Mouse (Mus musculus) limb, embryonic 13.5 days (tissue): ENCODE measurements around the gene Bcl2l1. TPM values are rescaled to one million over a fixed set of nuclear protein-coding genes. Genes with fewer than 3 reads are reported as not detected.
A peak's percentile ranks its signal among the peaks of the same experiment; 100 is the strongest.

Experiments used
- ATAC-seq: fragments of 200-750 bp; cut with Nextera tagmentation; 2 replicates; pipeline ENCODE4 v1.8.0; 2017; ENCODE audit warnings: low read depth, moderate number of reproducible peaks, moderate TSS enrichment; ENCODE audit not compliant: low FRiP score
- H3K27ac ChIP-seq: fragments of 300-500 bp; sonication (generic); 2 replicates; pipeline ENCODE4 v1.5.1; 2015; ENCODE audit warnings: inconsistent platforms, mild to moderate bottlenecking, moderate library complexity
- H3K27me3 ChIP-seq: fragments of 300-500 bp; sonication (generic); 2 replicates; pipeline ENCODE4 v1.6.1; 2015; ENCODE audit warnings: mild to moderate bottlenecking, inconsistent platforms
- H3K36me3 ChIP-seq: fragments of 300-500 bp; sonication (generic); 2 replicates; pipeline ENCODE4 v1.6.1; 2015; ENCODE audit warnings: inconsistent platforms, mild to moderate bottlenecking, moderate library complexity
- H3K4me1 ChIP-seq: fragments of 300-500 bp; sonication (generic); 2 replicates; pipeline ENCODE4 v1.6.1; 2015; ENCODE audit warnings: inconsistent platforms
- H3K4me2 ChIP-seq: fragments of 300-500 bp; sonication (generic); replicated peaks from 2 replicates; pipeline ENCODE4 v1.6.1; 2015; ENCODE audit warnings: inconsistent platforms, mild to moderate bottlenecking, moderate library complexity
- H3K4me3 ChIP-seq: fragments of 300-500 bp; sonication (generic); 2 replicates; pipeline ENCODE4 v1.5.1; 2015; ENCODE audit warnings: moderate library complexity, mild to moderate bottlenecking, inconsistent platforms
- H3K9ac ChIP-seq: fragments of 300-500 bp; sonication (generic); 2 replicates; pipeline ENCODE4 v1.6.1; 2015; ENCODE audit warnings: mild to moderate bottlenecking, inconsistent platforms
- H3K9me3 ChIP-seq: fragments of 300-500 bp; sonication (generic); 2 replicates; pipeline ENCODE4 v1.6.1; 2016; ENCODE audit warnings: inconsistent platforms
- WGBS: fragments of 180-500 bp; shearing (Covaris S2); methylation state at CpG from one replicate; pipeline ENCODE4 v1.1.7; 2015; 5-methylcytosine and 5-hydroxymethylcytosine counted together
- polyA plus RNA-seq: library from polyadenylated mRNA; unstranded; fragments of >200 nt; fragmentation: Nextera tagmentation; extraction: Ambion mirVana; gene quantifications from 2 replicates; pipeline ENCODE4 v1.2.1, GENCODE M21; 2015

Gene Bcl2l1
- polyA plus RNA-seq, 1 experiment from 2014 or later, result 93.3 TPM

DNA sequence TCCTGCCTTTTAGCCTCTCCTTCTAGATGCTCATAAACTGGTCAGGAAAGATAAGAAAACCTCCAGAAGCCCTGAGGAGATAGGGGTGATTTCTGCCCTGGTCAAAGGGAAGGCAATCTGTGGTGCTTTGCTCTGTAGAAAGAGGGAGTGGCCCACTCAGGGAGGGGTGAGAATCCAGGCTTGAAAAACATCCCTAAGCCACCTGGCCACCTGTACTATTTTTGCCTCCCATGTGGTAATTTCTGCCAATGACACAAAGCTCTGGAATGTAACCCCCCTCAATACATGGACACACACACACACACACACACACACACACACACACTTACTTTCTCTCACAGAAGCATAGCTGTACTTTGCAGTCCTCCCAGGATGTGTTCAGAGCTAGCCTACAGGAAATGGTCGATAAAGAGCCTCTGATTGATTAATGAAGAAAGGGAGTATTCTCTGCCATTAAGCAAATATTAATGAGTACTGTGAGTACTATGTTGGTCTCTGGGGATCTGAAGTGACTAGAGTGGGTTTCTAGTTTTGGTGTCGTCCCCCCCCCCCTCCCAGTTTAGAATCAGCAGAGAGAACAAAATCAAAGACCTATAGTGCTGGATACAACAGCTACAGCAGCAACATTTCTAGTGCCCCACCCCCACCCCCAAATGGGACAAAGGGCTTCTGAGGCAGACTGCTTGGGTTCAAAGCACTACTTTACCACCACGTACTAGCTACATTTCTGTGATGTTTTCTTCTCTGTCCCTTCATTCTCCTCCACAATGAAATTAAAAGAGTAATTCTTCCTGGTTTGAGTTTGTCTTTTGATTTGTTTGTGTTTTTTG lies 20.0 kb downstream of the Bcl2l1 start:
- Histone ChIP-seq H3K9me3 (no peaks in the 10 kb centered on the region), H3K27me3 (no peaks in the 10 kb centered on the region), H3K27ac (no peak overlapping the region), H3K9ac (no peak overlapping the region), H3K36me3 (peaks cover 11% of the 10 kb centered on the region; the same call in 1 of the 2 replicates), H3K4me2 (no peak overlapping the region), H3K4me3 (no peak overlapping the region), H3K4me1 (peaks cover 26% of the 10 kb centered on the region)
- no peak for ATAC-seq
- 50% methylated on average over 3 of the region's 3 CpGs for WGBS

DNA sequence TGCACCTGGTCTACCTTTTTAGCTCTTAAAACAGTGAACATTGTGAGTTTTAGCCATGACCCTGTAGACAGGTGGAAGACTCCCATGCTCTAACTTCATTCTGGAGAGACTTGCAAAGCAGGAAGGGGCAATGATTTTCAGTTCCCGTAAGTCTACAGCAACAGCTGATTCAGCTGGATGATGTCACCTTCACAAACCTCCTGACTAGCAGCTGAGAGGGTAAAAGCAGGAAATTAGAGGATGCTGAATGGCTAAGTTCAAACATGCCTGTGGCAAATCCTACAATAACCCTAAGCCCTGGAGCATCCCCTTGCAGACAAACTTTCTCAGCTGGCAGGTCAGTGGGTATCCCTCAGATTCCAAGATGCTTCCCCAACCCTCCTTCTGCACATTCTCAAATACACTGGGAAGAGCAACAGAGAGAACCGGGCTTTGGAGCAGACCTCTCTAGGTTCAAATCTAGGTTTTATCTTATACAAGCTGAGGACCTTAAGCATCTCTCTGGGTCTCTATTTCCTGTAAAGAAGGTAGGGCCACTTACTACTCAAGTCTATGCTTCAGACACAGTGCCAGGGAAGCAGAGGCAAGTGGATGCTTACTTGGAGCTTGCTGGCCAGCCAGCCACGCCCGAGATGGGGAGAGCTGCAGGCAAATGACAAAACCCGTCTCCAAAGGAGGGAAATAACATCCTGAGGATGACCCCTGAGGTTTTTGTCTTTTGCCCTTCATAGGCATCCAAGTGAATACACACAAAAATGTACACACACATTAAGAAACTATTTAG lies 21.2 kb downstream of the Bcl2l1 start:
- H3K27me3 ChIP-seq, result no peaks in the 10 kb centered on the region
- H3K4me2 ChIP-seq, result no peak overlapping the region
- no peaks in the 10 kb centered on the region for H3K9me3 ChIP-seq
- no peak overlapping the region for H3K27ac ChIP-seq
- WGBS, result 80% methylated on average over 5 of the region's 5 CpGs
- ATAC-seq, result no peak
- H3K4me1 ChIP-seq, result peaks cover 31% of the 10 kb centered on the region
- peaks cover 15% of the 10 kb centered on the region; the same call in 1 of the 2 replicates for H3K36me3 ChIP-seq
- H3K4me3 ChIP-seq, result no peak overlapping the region
- H3K9ac ChIP-seq, result no peak overlapping the region

DNA sequence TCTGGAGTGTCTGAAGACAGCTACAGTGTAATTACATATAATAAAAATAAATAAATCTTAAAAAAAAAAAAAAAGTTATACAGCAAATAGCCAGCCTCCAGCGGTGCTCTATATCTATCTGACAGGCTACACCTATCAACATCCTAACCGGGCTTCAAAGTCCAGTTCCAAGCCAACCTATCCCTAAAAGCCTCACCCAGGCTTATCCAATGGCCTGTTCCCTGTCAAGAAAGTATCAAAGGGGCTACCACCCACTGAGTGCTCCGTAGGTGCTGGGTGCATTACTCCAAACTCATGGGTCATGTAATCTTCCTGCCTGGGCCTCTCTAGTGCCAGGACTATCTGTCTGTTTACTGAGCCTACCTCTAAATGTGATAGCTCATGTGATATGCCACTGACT lies 23.4 kb downstream of the Bcl2l1 start:
- no peak overlapping the region for H3K27ac ChIP-seq
- H3K4me3 ChIP-seq, result no peak overlapping the region
- peaks cover 15% of the 10 kb centered on the region; the same call in 1 of the 2 replicates for H3K36me3 ChIP-seq
- H3K4me1 ChIP-seq, result peaks cover 46% of the 10 kb centered on the region
- no peaks in the 10 kb centered on the region for H3K9me3 ChIP-seq
- H3K27me3 ChIP-seq, result no peaks in the 10 kb centered on the region
- no peak for ATAC-seq
- no peak overlapping the region for H3K9ac ChIP-seq
- H3K4me2 ChIP-seq, result no peak overlapping the region
- 85% methylated on average over 3 of the region's 3 CpGs for WGBS

DNA sequence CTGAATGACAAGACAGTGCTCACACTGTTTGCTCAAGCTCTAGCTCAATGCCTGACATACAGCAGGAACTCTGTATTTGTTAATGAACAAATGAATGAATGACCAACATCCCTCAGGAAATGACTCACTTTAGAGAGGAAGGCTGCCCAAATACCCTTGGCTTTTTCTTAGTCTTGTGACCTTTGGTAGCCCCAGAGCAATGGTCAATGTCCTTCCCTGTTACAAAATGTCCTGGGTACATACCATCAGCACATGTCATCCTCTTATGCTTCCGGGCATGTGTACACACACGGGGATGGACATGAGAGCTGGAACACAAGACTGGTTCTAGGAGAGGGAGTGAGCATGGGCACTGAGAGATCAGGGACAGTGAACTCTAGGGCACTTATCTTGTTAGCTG lies 25.5 kb downstream of the Bcl2l1 start:
- 82% methylated on average over 2 of the region's 2 CpGs for WGBS
- Histone ChIP-seq H3K27me3 (no peaks in the 10 kb centered on the region), H3K9ac (no peak overlapping the region), H3K4me2 (no peak overlapping the region), H3K27ac (peak overlapping the region; percentile 52; the same call in 1 of the 2 replicates), H3K4me3 (no peak overlapping the region), H3K36me3 (peaks cover 15% of the 10 kb centered on the region; the same call in 1 of the 2 replicates), H3K9me3 (no peaks in the 10 kb centered on the region), H3K4me1 (peaks cover 32% of the 10 kb centered on the region)
- ATAC-seq, result no peak

DNA sequence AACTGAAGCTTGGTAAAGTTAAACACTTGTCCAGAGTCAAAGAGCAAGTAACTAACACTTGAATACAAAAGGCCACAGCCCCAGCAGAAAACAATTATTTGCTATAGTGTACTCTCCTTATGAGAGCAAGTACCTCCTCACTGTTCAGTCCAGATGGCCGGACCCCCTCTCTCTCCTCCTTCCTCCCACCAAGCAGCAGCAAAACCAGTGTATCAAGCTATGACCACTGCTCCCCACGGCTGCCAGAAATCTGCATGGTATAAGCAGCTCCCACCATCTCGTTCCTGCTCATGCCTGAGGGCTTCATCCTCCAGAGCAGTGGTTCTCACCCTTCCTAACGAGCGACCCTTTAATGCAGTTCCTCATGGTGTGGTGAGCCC lies 26.4 kb downstream of the Bcl2l1 start:
- ATAC-seq, result no peak
- Histone ChIP-seq H3K4me1 (peaks cover 31% of the 10 kb centered on the region), H3K4me3 (no peak overlapping the region), H3K36me3 (peaks cover 15% of the 10 kb centered on the region; the same call in 1 of the 2 replicates), H3K4me2 (no peak overlapping the region), H3K27ac (peak overlapping the region; percentile 52; the same call in 1 of the 2 replicates), H3K9me3 (no peaks in the 10 kb centered on the region), H3K27me3 (no peaks in the 10 kb centered on the region), H3K9ac (no peak overlapping the region)
- 27% methylated on average over 5 of the region's 5 CpGs for WGBS

DNA sequence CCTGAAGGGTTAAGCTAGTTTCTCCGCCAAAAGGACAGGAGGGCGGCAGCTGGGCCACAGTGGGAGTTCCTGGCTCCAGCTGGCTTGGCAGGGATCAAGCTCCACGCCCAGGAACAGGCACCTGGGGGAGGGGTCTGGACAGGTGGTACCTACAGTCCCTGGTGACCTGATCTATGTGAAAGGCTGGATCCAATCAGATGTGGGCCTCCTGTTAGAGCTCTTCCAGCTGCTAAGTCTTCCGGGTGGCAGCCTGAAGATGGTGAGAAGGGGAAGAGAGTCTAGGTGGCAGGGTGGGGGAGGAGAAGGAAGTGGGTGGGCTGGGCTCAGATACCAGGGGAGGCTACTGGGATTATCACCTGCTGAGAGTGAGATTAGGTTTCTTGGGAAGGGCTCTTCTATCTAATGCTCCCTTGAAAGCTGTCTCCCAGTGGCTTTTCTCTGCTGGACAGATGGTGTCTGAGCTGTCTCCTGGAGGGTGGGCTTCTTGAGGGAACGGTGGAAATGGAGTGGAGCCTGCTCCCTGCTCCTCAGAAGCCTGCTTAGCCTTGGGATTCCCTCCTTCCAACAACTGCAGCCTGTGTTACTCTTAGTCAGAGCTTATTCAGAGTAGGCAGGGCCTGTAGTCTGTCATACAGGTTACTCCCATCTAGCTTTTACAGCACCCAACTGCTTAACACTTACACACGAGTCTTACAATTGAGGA lies 27.0 kb downstream of the Bcl2l1 start:
- Histone ChIP-seq H3K4me2 (0 out of 2 replicates have a peak overlapping the region, but pooled peaks have one; percentile 1), H3K4me1 (peaks cover 32% of the 10 kb centered on the region), H3K36me3 (peaks cover 15% of the 10 kb centered on the region; the same call in 1 of the 2 replicates), H3K9me3 (no peaks in the 10 kb centered on the region), H3K27me3 (no peaks in the 10 kb centered on the region), H3K27ac (peak overlapping the region; percentile 52; the same call in 1 of the 2 replicates), H3K9ac (no peak overlapping the region), H3K4me3 (no peak overlapping the region)
- ATAC-seq, result peak; percentile 75; the same call in 1 of the 2 replicates
- 2% methylated on average over 6 of the region's 6 CpGs for WGBS

DNA sequence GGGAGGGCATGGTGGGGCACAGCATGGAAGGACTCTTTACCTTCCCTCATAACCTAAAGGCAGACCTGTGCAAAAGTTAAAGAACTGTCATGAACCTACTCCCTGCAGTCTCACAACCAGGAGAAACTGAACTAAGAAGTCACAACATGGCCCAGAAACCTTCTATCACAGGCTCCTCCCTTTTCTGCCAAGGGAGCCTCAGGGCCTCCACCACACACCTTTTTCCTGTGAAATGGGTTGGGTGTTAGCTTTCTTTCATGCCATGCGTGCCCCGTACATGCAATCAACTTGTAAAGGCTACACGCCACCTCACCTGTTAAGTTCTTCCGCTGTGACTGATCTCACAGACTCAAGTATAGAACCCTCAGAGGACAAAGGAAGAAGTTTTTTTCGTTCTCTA lies 28.4 kb downstream of the Bcl2l1 start:
- no peak for ATAC-seq
- H3K4me3 ChIP-seq, result no peak overlapping the region
- no peaks in the 10 kb centered on the region for H3K9me3 ChIP-seq
- WGBS, result 80% methylated on average over 5 of the region's 5 CpGs
- no peak overlapping the region for H3K27ac ChIP-seq
- H3K9ac ChIP-seq, result no peak overlapping the region
- no peaks in the 10 kb centered on the region for H3K27me3 ChIP-seq
- peaks cover 9% of the 10 kb centered on the region; the same call in 1 of the 2 replicates for H3K36me3 ChIP-seq
- H3K4me1 ChIP-seq, result peaks cover 32% of the 10 kb centered on the region
- H3K4me2 ChIP-seq, result no peak overlapping the region

DNA sequence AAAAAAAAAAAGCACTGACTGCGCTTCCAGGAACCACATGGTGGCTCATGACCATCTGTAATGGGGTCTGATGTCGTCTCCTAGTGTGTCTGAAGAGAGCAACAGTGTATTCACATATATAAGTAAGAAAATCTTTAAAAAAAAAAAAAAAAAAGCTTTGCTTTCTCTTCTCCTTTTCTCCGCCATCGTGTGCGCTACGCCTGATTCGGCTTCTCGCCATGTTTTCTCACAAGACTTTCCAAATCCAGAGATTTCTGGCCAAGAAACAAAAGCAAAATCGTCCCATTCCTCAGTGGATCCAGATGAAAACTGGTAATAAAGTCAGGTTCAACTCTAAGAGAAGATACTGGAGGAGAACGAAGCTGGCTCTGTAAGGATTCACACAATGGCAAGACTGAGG lies 29.2 kb downstream of the Bcl2l1 start:
- no peak overlapping the region for H3K4me2 ChIP-seq
- no peaks in the 10 kb centered on the region for H3K9me3 ChIP-seq
- H3K27ac ChIP-seq, result no peak overlapping the region
- no peak overlapping the region for H3K9ac ChIP-seq
- H3K36me3 ChIP-seq, result peaks cover 8% of the 10 kb centered on the region; the same call in 1 of the 2 replicates
- H3K4me3 ChIP-seq, result no peak overlapping the region
- H3K4me1 ChIP-seq, result peaks cover 32% of the 10 kb centered on the region
- no peak for ATAC-seq
- 93% methylated on average over 10 of the region's 10 CpGs for WGBS
- no peaks in the 10 kb centered on the region for H3K27me3 ChIP-seq

DNA sequence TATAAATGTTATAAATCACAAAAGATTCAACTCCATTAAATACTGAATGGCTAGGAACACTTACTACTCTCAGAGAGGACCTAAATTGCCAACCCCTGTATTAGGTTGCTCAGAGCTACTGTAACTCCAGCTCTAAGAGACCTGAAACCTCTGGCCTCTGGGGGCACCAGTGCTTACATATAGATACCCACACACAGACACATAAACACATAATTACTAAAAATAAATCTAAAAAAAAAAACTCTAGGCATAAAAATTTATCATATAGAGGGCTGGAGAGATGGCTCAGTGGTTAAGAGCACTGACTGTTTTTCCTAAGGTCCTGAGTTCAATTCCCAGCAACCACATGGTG lies 30.8 kb downstream of the Bcl2l1 start:
- ATAC-seq, result no peak
- H3K9me3 ChIP-seq, result no peaks in the 10 kb centered on the region

DNA sequence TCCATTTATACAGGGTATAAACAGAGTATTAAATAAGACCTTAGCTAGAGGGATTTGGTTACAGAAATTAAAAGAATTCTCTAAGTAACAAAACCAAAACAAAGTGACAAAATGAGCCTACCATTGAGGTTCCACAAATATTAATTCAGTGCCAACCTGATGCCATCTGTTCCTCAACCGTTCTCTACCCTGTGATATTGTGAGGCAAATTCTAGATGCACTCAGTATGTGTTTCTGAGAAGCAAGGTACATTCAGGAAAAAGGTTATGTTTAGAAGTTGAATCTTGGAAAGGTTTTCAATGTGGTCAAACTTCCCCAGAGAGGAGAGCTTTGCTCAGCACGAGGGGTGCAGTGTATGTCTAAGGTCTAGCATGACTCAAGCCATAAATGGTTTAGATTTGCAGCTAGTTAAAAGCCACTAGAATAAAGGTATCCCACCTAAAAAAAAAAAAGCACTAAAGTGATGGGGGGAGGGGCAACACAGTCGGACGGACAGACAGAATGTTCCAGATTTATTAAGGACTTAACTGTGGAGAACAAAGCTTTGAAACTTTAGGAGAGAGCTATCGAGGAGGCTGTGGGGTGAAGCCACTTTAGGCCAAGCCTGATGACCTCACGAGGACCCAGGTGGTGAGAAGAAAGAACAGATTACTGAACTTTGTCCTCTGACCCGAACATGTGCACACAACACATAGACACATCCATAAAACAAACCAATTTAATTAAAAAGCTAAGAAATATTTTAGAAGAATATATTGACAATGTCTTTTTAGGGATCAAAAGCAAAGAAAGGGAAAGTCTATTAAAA lies 31.4 kb downstream of the Bcl2l1 start:
- H3K36me3 ChIP-seq, result no peaks in the 10 kb centered on the region
- ATAC-seq, result no peak
- H3K9me3 ChIP-seq, result no peaks in the 10 kb centered on the region
- no peak overlapping the region for H3K4me2 ChIP-seq
- no peak overlapping the region for H3K4me3 ChIP-seq
- peaks cover 17% of the 10 kb centered on the region for H3K4me1 ChIP-seq
- WGBS, result 51% methylated on average over 7 of the region's 7 CpGs
- no peaks in the 10 kb centered on the region for H3K27me3 ChIP-seq
- H3K9ac ChIP-seq, result no peak overlapping the region
- no peak overlapping the region for H3K27ac ChIP-seq

More for the DNA sequence above, 30.8 kb downstream of the Bcl2l1 start:
- H3K9ac ChIP-seq, result no peak overlapping the region
- no peaks in the 10 kb centered on the region for H3K27me3 ChIP-seq
- H3K4me1 ChIP-seq, result peaks cover 23% of the 10 kb centered on the region
- no peaks in the 10 kb centered on the region for H3K36me3 ChIP-seq
- no peak overlapping the region for H3K4me3 ChIP-seq
- no peak overlapping the region for H3K4me2 ChIP-seq
- no peak overlapping the region for H3K27ac ChIP-seq

DNA sequence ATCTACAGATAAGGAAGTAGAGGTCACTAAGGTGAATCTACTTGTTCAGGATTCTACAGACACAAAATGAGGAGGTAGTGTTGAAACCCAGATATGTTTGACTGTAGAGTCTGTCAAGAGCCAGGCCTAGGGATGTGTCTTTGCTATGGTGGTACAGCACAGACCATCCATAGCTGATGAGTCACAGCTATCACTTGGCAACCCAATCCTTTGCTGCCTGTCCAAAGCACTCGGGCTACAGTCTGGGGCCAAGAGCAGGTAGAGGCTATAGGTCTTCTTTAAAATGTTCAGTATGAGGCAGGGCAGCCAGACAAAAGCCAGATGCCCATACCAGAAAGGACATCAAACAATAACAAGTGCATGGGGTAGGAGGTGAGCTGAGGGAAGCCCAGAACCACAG lies 33.9 kb downstream of the Bcl2l1 start:
- Histone ChIP-seq H3K27ac (no peak overlapping the region), H3K4me3 (no peak overlapping the region), H3K9me3 (no peaks in the 10 kb centered on the region), H3K27me3 (no peaks in the 10 kb centered on the region), H3K4me2 (no peak overlapping the region), H3K4me1 (peaks cover 12% of the 10 kb centered on the region; the same call in 1 of the 2 replicates), H3K36me3 (no peaks in the 10 kb centered on the region), H3K9ac (no peak overlapping the region)
- 97% methylated on average over 1 of the region's 1 CpGs for WGBS
- no peak for ATAC-seq
